Mouse (Mus musculus) heart, embryonic 15.5 days (tissue): ENCODE measurements at regions not wholly inside any gene's neighbourhood (a gene's known extent, or its start where the extent isn't known, plus 50 kb on each side); places are given as distances from the start of the nearest gene placed in this dataset.

Source experiments
- ATAC-seq: fragments of 200-750 bp; cut with Nextera tagmentation; replicated peaks from 2 replicates; pipeline ENCODE4 v1.8.0; 2017; ENCODE audit warnings: low read depth, moderate TSS enrichment; ENCODE audit not compliant: insufficient number of reproducible peaks, insufficient read depth, low FRiP score
- H3K27ac ChIP-seq: fragments of 300-500 bp; sonication (generic); 2 replicates; pipeline ENCODE4 v1.5.1; 2015; ENCODE audit warnings: mild to moderate bottlenecking, inconsistent platforms
- H3K27me3 ChIP-seq: fragments of 300-500 bp; sonication (generic); 2 replicates; pipeline ENCODE4 v1.6.1; 2015; ENCODE audit warnings: inconsistent platforms
- H3K36me3 ChIP-seq: fragments of 300-500 bp; sonication (generic); 2 replicates; pipeline ENCODE4 v1.6.1; 2015; ENCODE audit warnings: mild to moderate bottlenecking, inconsistent platforms
- H3K4me1 ChIP-seq: fragments of 300-500 bp; sonication (generic); replicated peaks from 2 replicates; pipeline ENCODE4 v1.6.1; 2015; ENCODE audit warnings: inconsistent platforms
- H3K4me2 ChIP-seq: fragments of 300-500 bp; sonication (generic); 2 replicates; pipeline ENCODE4 v1.6.1; 2015; ENCODE audit warnings: inconsistent platforms, mild to moderate bottlenecking, moderate library complexity
- H3K4me3 ChIP-seq: fragments of 300-500 bp; sonication (generic); 2 replicates; pipeline ENCODE4 v1.5.1; 2015; ENCODE audit warnings: mild to moderate bottlenecking, inconsistent platforms
- H3K9ac ChIP-seq: fragments of 300-500 bp; sonication (generic); 2 replicates; pipeline ENCODE4 v1.6.1; 2015; ENCODE audit warnings: mild to moderate bottlenecking, inconsistent platforms
- H3K9me3 ChIP-seq: fragments of 300-500 bp; sonication (generic); replicated peaks from 2 replicates; pipeline ENCODE4 v1.6.1; 2016; ENCODE audit warnings: inconsistent platforms
- WGBS: fragments of 180-500 bp; shearing (Covaris S2); methylation state at CpG from one replicate; pipeline ENCODE4 v1.1.7; 2015; ENCODE audit warnings: mixed read lengths; 5-methylcytosine and 5-hydroxymethylcytosine counted together

GRCm38 (mm10) chr10:84103985-84104384 is 336.4 kb downstream of the Nuak1 start:
- WGBS, result 62% methylated on average over 7 of the region's 7 CpGs
- Histone ChIP-seq H3K4me3 (no peak overlapping the region), H3K4me1 (peaks cover 4% of the 10 kb centered on the region; the same call in 1 of the 2 replicates), H3K36me3 (no peaks in the 10 kb centered on the region), H3K27me3 (no peaks in the 10 kb centered on the region), H3K27ac (no peak overlapping the region), H3K4me2 (no peak overlapping the region), H3K9me3 (no peaks in the 10 kb centered on the region), H3K9ac (no peak overlapping the region)
- ATAC-seq, result no peak

- ATAC-seq, result no peak
- Histone ChIP-seq H3K27me3 (no peaks in the 10 kb centered on the region), H3K27ac (no peak overlapping the region), H3K4me3 (no peak overlapping the region), H3K4me2 (no peak overlapping the region), H3K9ac (no peak overlapping the region), H3K4me1 (peaks cover 4% of the 10 kb centered on the region; the same call in 1 of the 2 replicates), H3K9me3 (no peaks in the 10 kb centered on the region), H3K36me3 (no peaks in the 10 kb centered on the region)
- 72% methylated on average over 6 of the region's 6 CpGs for whole genome bisulfite sequencing
Observed at GRCm38 (mm10) chr10:84104556-84104955, 335.8 kb downstream of the Nuak1 start.

GRCm38 (mm10) chr10:84109680-84110371 is 330.6 kb downstream of the Nuak1 start:
- Histone ChIP-seq H3K9me3 (no peaks in the 10 kb centered on the region), H3K9ac (no peak overlapping the region), H3K4me1 (no peaks in the 10 kb centered on the region), H3K4me3 (no peak overlapping the region), H3K27ac (no peak overlapping the region), H3K36me3 (no peaks in the 10 kb centered on the region), H3K27me3 (no peaks in the 10 kb centered on the region), H3K4me2 (no peak overlapping the region)
- no peak for ATAC-seq
- WGBS, result 64% methylated on average over 7 of the region's 7 CpGs

GRCm38 (mm10) chr10:84110372-84110985 is 329.9 kb downstream of the Nuak1 start:
- Histone ChIP-seq H3K27ac (no peak overlapping the region), H3K36me3 (no peaks in the 10 kb centered on the region), H3K4me2 (no peak overlapping the region), H3K27me3 (no peaks in the 10 kb centered on the region), H3K4me1 (no peaks in the 10 kb centered on the region), H3K9me3 (no peaks in the 10 kb centered on the region), H3K9ac (no peak overlapping the region), H3K4me3 (no peak overlapping the region)
- ATAC-seq, result no peak
- WGBS, result 51% methylated on average over 4 of the region's 4 CpGs

- Histone ChIP-seq H3K27me3 (no peaks in the 10 kb centered on the region), H3K4me1 (no peaks in the 10 kb centered on the region), H3K27ac (no peak overlapping the region), H3K4me3 (no peak overlapping the region), H3K9ac (no peak overlapping the region), H3K9me3 (no peaks in the 10 kb centered on the region), H3K4me2 (no peak overlapping the region), H3K36me3 (no peaks in the 10 kb centered on the region)
- WGBS, result 52% methylated on average over 5 of the region's 5 CpGs
- no peak for ATAC-seq
Observed at GRCm38 (mm10) chr10:84111502-84111901, 328.9 kb downstream of the Nuak1 start.

GRCm38 (mm10) chr10:84111909-84112308 is 328.5 kb downstream of the Nuak1 start:
- Histone ChIP-seq H3K4me1 (no peaks in the 10 kb centered on the region), H3K27ac (no peak overlapping the region), H3K9me3 (no peaks in the 10 kb centered on the region), H3K4me2 (no peak overlapping the region), H3K27me3 (no peaks in the 10 kb centered on the region), H3K9ac (no peak overlapping the region), H3K36me3 (no peaks in the 10 kb centered on the region), H3K4me3 (no peak overlapping the region)
- ATAC-seq, result no peak
- WGBS, result 72% methylated on average over 5 of the region's 5 CpGs

GRCm38 (mm10) chr10:84119952-84120550 is 320.3 kb downstream of the Nuak1 start:
- H3K9ac ChIP-seq, result no peak overlapping the region
- no peak overlapping the region for H3K27ac ChIP-seq
- H3K4me3 ChIP-seq, result no peak overlapping the region
- ATAC-seq, result no peak
- 81% methylated on average over 8 of the region's 8 CpGs for WGBS
- H3K36me3 ChIP-seq, result no peaks in the 10 kb centered on the region
- no peak overlapping the region for H3K4me2 ChIP-seq
- H3K4me1 ChIP-seq, result no peaks in the 10 kb centered on the region
- H3K9me3 ChIP-seq, result no peaks in the 10 kb centered on the region
- no peaks in the 10 kb centered on the region for H3K27me3 ChIP-seq

- H3K9ac ChIP-seq, result no peak overlapping the region
- no peaks in the 10 kb centered on the region for H3K9me3 ChIP-seq
- no peak overlapping the region for H3K4me3 ChIP-seq
- no peak overlapping the region for H3K27ac ChIP-seq
- no peaks in the 10 kb centered on the region for H3K36me3 ChIP-seq
- ATAC-seq, result no peak
- no peak overlapping the region for H3K4me2 ChIP-seq
- H3K4me1 ChIP-seq, result no peaks in the 10 kb centered on the region
- 66% methylated on average over 4 of the region's 4 CpGs for WGBS
- no peaks in the 10 kb centered on the region for H3K27me3 ChIP-seq
Observed at GRCm38 (mm10) chr10:84137019-84137658, 303.3 kb downstream of the Nuak1 start.

- no peak overlapping the region for H3K4me2 ChIP-seq
- H3K27me3 ChIP-seq, result no peaks in the 10 kb centered on the region
- 59% methylated on average over 8 of the region's 8 CpGs for WGBS
- no peaks in the 10 kb centered on the region for H3K9me3 ChIP-seq
- H3K27ac ChIP-seq, result no peak overlapping the region
- no peaks in the 10 kb centered on the region for H3K36me3 ChIP-seq
- H3K4me3 ChIP-seq, result no peak overlapping the region
- no peak overlapping the region for H3K9ac ChIP-seq
- peaks cover 5% of the 10 kb centered on the region for H3K4me1 ChIP-seq
- ATAC-seq, result no peak
Observed at GRCm38 (mm10) chr10:84142741-84143454, 297.5 kb downstream of the Nuak1 start.

- H3K4me2 ChIP-seq, result no peak overlapping the region
- no peak overlapping the region; the same call in 1 of the 2 replicates for H3K27ac ChIP-seq
- H3K9me3 ChIP-seq, result no peaks in the 10 kb centered on the region
- H3K4me3 ChIP-seq, result no peak overlapping the region
- WGBS, result 24% methylated on average over 5 of the region's 5 CpGs
- no peak for ATAC-seq
- no peak overlapping the region for H3K9ac ChIP-seq
- no peaks in the 10 kb centered on the region for H3K36me3 ChIP-seq
- H3K4me1 ChIP-seq, result peaks cover 5% of the 10 kb centered on the region
- no peaks in the 10 kb centered on the region for H3K27me3 ChIP-seq
Observed at GRCm38 (mm10) chr10:84143674-84144343, 296.6 kb downstream of the Nuak1 start.

GRCm38 (mm10) chr10:84144344-84144687 is 296.1 kb downstream of the Nuak1 start:
- Histone ChIP-seq H3K4me1 (peaks cover 5% of the 10 kb centered on the region), H3K36me3 (no peaks in the 10 kb centered on the region), H3K9ac (no peak overlapping the region), H3K27ac (no peak overlapping the region), H3K4me2 (no peak overlapping the region), H3K9me3 (no peaks in the 10 kb centered on the region), H3K4me3 (no peak overlapping the region), H3K27me3 (no peaks in the 10 kb centered on the region)
- no peak for ATAC-seq
